Mouse (Mus musculus): ENCODE measurements at regions not wholly inside any gene's neighbourhood (a gene's known extent, or its start where the extent isn't known, plus 50 kb on each side); places are given as distances from the start of the nearest gene placed in this dataset.

DNA sequence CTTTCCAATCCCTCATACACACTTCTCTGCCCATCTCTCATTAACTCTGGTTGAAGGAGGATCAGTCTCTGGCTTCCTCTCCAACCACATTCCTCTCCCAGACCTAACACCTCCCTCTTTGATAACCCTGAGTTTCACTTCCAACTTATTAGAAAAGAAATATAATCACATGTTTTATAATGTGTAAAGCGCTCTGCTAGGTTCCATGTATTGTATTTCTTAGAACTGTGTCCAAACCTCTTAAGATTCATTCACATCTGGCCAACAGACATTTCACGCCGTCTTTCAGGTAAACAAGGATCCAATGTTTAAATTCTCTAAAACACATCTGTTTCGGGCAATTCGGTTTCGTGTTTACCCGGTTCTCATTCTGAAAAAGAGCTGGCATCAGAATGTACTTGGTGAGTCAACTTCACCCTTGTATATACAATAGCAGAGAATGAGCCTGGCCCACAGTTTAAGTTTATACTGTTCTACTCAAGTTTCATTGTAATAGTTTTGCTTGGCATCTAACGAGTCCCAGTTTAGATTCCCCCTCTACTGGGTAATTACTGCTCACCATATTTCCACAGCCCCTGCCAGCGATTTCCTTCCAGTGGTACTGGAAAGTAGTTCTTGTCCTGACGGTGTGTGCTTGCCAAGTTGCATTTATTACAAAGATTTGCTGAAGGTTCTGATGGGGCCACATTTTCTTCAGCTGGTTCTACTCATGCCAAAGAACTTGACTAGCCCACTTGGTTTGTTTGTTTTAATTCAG lies 103.8 kb upstream of the Mme start:
- TF ChIP-seq CTCF (IDR thresholded peaks at IDR 0.05) = no peak
- no peak for TF ChIP-seq POLR2A (IDR thresholded peaks at IDR 0.05; ENCODE audit: insufficient read depth, low read depth, low read length)
- no peak for TF ChIP-seq EP300 (IDR thresholded peaks at IDR 0.05; ENCODE audit: insufficient read depth, low read depth, low read length)
